Mouse (Mus musculus) hindbrain, embryonic 13.5 days (tissue): Measurements from ENCODE around the gene Kbtbd6. TPM values are rescaled to one million over a fixed set of nuclear protein-coding genes. Genes with fewer than 3 reads are reported as not detected.

Source experiments
- ATAC-seq: fragments of 200-750 bp; cut with Nextera tagmentation; 2 replicates; pipeline ENCODE4 v1.8.0; 2017; ENCODE audit warnings: moderate TSS enrichment; ENCODE audit not compliant: low FRiP score
- H3K27ac ChIP-seq: fragments of 300-500 bp; sonication (generic); 2 replicates; pipeline ENCODE4 v1.5.1; 2015; ENCODE audit warnings: inconsistent platforms, mild to moderate bottlenecking, moderate library complexity
- H3K27me3 ChIP-seq: fragments of 300-500 bp; sonication (generic); 2 replicates; pipeline ENCODE4 v1.6.1; 2015; ENCODE audit warnings: mild to moderate bottlenecking, inconsistent platforms
- H3K36me3 ChIP-seq: fragments of 300-500 bp; sonication (generic); 2 replicates; pipeline ENCODE4 v1.6.1; 2015; ENCODE audit warnings: mild to moderate bottlenecking, inconsistent platforms
- H3K4me1 ChIP-seq: fragments of 300-500 bp; sonication (generic); replicated peaks from 2 replicates; pipeline ENCODE4 v1.6.1; 2015; ENCODE audit warnings: inconsistent platforms
- H3K4me2 ChIP-seq: fragments of 300-500 bp; sonication (generic); 2 replicates; pipeline ENCODE4 v1.6.1; 2015; ENCODE audit warnings: inconsistent platforms, mild to moderate bottlenecking, moderate library complexity
- H3K4me3 ChIP-seq: fragments of 300-500 bp; sonication (generic); 2 replicates; pipeline ENCODE4 v1.5.1; 2015; ENCODE audit warnings: mild to moderate bottlenecking, inconsistent platforms
- H3K9ac ChIP-seq: fragments of 300-500 bp; sonication (generic); 2 replicates; pipeline ENCODE4 v1.6.1; 2015; ENCODE audit warnings: mild to moderate bottlenecking, inconsistent platforms
- H3K9me3 ChIP-seq: fragments of 300-500 bp; sonication (generic); 2 replicates; pipeline ENCODE4 v1.6.1; 2016; ENCODE audit warnings: inconsistent platforms
- WGBS: fragments of 180-500 bp; shearing (Covaris S2); methylation state at CpG from one replicate; pipeline ENCODE4 v1.1.7; 2015; 5-methylcytosine and 5-hydroxymethylcytosine counted together
- polyA plus RNA-seq: library from polyadenylated mRNA; unstranded; fragments of >200 nt; fragmentation: Nextera tagmentation; extraction: Ambion mirVana; gene quantifications from 2 replicates; pipeline ENCODE4 v1.2.1, GENCODE M21; 2015

The Kbtbd6 gene
- polyA plus RNA-seq, 1 experiment from 2014 or later: 1.5 TPM

GRCm38 (mm10) chr14:79483611-79484120 lies 32.0 kb downstream of the Kbtbd6 start:
- H3K4me3 ChIP-seq: peak overlapping the region; percentile 89; the same call in 1 of the 2 replicates
- H3K27ac ChIP-seq: no peak overlapping the region
- 84% methylated on average over 8 of the region's 8 CpGs for WGBS
- H3K4me2 ChIP-seq: peak overlapping the region; percentile 66
- H3K36me3 ChIP-seq: no peaks in the 10 kb centered on the region
- H3K4me1 ChIP-seq: peaks cover 43% of the 10 kb centered on the region
- H3K9me3 ChIP-seq: no peaks in the 10 kb centered on the region
- peaks cover 4% of the 10 kb centered on the region; the same call in 1 of the 2 replicates for H3K27me3 ChIP-seq
- no peak overlapping the region for H3K9ac ChIP-seq
- ATAC-seq: no peak

- H3K9me3 ChIP-seq: no peaks in the 10 kb centered on the region
- no peak overlapping the region for H3K9ac ChIP-seq
- peaks cover 4% of the 10 kb centered on the region; the same call in 1 of the 2 replicates for H3K27me3 ChIP-seq
- peak overlapping the region; percentile 41 for H3K4me3 ChIP-seq
- H3K36me3 ChIP-seq: no peaks in the 10 kb centered on the region
- 35% methylated on average over 8 of the region's 8 CpGs for WGBS
- peak overlapping the region; percentile 60 for H3K4me2 ChIP-seq
- H3K27ac ChIP-seq: no peak overlapping the region
- H3K4me1 ChIP-seq: peaks cover 30% of the 10 kb centered on the region
- ATAC-seq: no peak
These were observed 35.0 kb downstream of the Kbtbd6 start for GRCm38 (mm10) chr14:79486617-79486992.

- H3K36me3 ChIP-seq: no peaks in the 10 kb centered on the region
- WGBS: 12% methylated on average over 19 of the region's 19 CpGs
- peaks cover 4% of the 10 kb centered on the region; the same call in 1 of the 2 replicates for H3K27me3 ChIP-seq
- H3K4me2 ChIP-seq: peak overlapping the region; percentile 60
- H3K9ac ChIP-seq: peak overlapping the region; percentile 61
- H3K4me3 ChIP-seq: peak overlapping the region; percentile 41
- no peak overlapping the region for H3K27ac ChIP-seq
- peaks cover 30% of the 10 kb centered on the region for H3K4me1 ChIP-seq
- H3K9me3 ChIP-seq: no peaks in the 10 kb centered on the region
- peak; percentile 37; the same call in 1 of the 2 replicates for ATAC-seq
These were observed 35.5 kb downstream of the Kbtbd6 start for GRCm38 (mm10) chr14:79486993-79487731.

GRCm38 (mm10) chr14:79488531-79488930 lies 36.9 kb downstream of the Kbtbd6 start:
- Histone ChIP-seq H3K4me2 (no peak overlapping the region), H3K9me3 (no peaks in the 10 kb centered on the region), H3K27ac (no peak overlapping the region), H3K27me3 (peaks cover 4% of the 10 kb centered on the region; the same call in 1 of the 2 replicates), H3K4me1 (peaks cover 18% of the 10 kb centered on the region), H3K4me3 (no peak overlapping the region), H3K36me3 (no peaks in the 10 kb centered on the region), H3K9ac (no peak overlapping the region)
- 80% methylated on average over 9 of the region's 9 CpGs for WGBS
- ATAC-seq: peak; percentile 33; the same call in 1 of the 2 replicates

- no peak overlapping the region for H3K4me2 ChIP-seq
- no peaks in the 10 kb centered on the region for H3K36me3 ChIP-seq
- ATAC-seq: no peak
- WGBS: 81% methylated on average over 12 of the region's 12 CpGs
- H3K4me3 ChIP-seq: no peak overlapping the region
- peaks cover 4% of the 10 kb centered on the region; the same call in 1 of the 2 replicates for H3K27me3 ChIP-seq
- peaks cover 15% of the 10 kb centered on the region for H3K4me1 ChIP-seq
- no peak overlapping the region for H3K27ac ChIP-seq
- H3K9ac ChIP-seq: no peak overlapping the region
- H3K9me3 ChIP-seq: no peaks in the 10 kb centered on the region
These were observed 37.5 kb downstream of the Kbtbd6 start for GRCm38 (mm10) chr14:79489150-79489549.

GRCm38 (mm10) chr14:79490246-79490645 lies 38.6 kb downstream of the Kbtbd6 start:
- no peaks in the 10 kb centered on the region for H3K36me3 ChIP-seq

GRCm38 (mm10) chr14:79494349-79494748 lies 42.7 kb downstream of the Kbtbd6 start:
- no peaks in the 10 kb centered on the region for H3K27me3 ChIP-seq
- no peaks in the 10 kb centered on the region for H3K36me3 ChIP-seq
- no peaks in the 10 kb centered on the region for H3K4me1 ChIP-seq
- no peak overlapping the region for H3K27ac ChIP-seq
- WGBS: 92% methylated on average over 6 of the region's 6 CpGs
- H3K9me3 ChIP-seq: no peaks in the 10 kb centered on the region
- no peak overlapping the region for H3K4me3 ChIP-seq
- no peak overlapping the region for H3K9ac ChIP-seq
- no peak overlapping the region for H3K4me2 ChIP-seq
- ATAC-seq: no peak

More at GRCm38 (mm10) chr14:79490246-79490645, 38.6 kb downstream of the Kbtbd6 start:
- no peak for ATAC-seq
- no peak overlapping the region for H3K9ac ChIP-seq
- H3K4me1 ChIP-seq: peaks cover 15% of the 10 kb centered on the region
- H3K4me3 ChIP-seq: no peak overlapping the region
- no peaks in the 10 kb centered on the region for H3K9me3 ChIP-seq
- WGBS: 81% methylated on average over 3 of the region's 3 CpGs
- peaks cover 4% of the 10 kb centered on the region; the same call in 1 of the 2 replicates for H3K27me3 ChIP-seq
- H3K4me2 ChIP-seq: no peak overlapping the region
- no peak overlapping the region for H3K27ac ChIP-seq

GRCm38 (mm10) chr14:79499326-79499725 lies 47.7 kb downstream of the Kbtbd6 start:
- Histone ChIP-seq H3K36me3 (no peaks in the 10 kb centered on the region), H3K4me2 (no peak overlapping the region), H3K27ac (no peak overlapping the region), H3K27me3 (no peaks in the 10 kb centered on the region), H3K4me3 (no peak overlapping the region), H3K9me3 (no peaks in the 10 kb centered on the region), H3K4me1 (peaks cover 8% of the 10 kb centered on the region; the same call in 1 of the 2 replicates), H3K9ac (no peak overlapping the region)
- no peak for ATAC-seq
- 90% methylated on average over 9 of the region's 9 CpGs for WGBS

GRCm38 (mm10) chr14:79500756-79501155 lies 49.1 kb downstream of the Kbtbd6 start:
- WGBS: 86% methylated on average over 4 of the region's 4 CpGs
- no peak overlapping the region for H3K4me2 ChIP-seq
- no peaks in the 10 kb centered on the region for H3K27me3 ChIP-seq
- no peaks in the 10 kb centered on the region for H3K9me3 ChIP-seq
- H3K9ac ChIP-seq: no peak overlapping the region
- no peaks in the 10 kb centered on the region for H3K36me3 ChIP-seq
- peaks cover 8% of the 10 kb centered on the region; the same call in 1 of the 2 replicates for H3K4me1 ChIP-seq
- no peak overlapping the region for H3K27ac ChIP-seq
- ATAC-seq: no peak
- no peak overlapping the region for H3K4me3 ChIP-seq

- Histone ChIP-seq H3K4me3 (no peak overlapping the region), H3K27ac (peak overlapping the region; percentile 58; the same call in 1 of the 2 replicates), H3K36me3 (no peaks in the 10 kb centered on the region), H3K9ac (no peak overlapping the region), H3K9me3 (no peaks in the 10 kb centered on the region), H3K4me1 (peaks cover 8% of the 10 kb centered on the region; the same call in 1 of the 2 replicates), H3K4me2 (no peak overlapping the region), H3K27me3 (no peaks in the 10 kb centered on the region)
- no peak for ATAC-seq
- WGBS: 73% methylated on average over 5 of the region's 5 CpGs
These were observed 51.9 kb downstream of the Kbtbd6 start for GRCm38 (mm10) chr14:79503371-79504075.
